Mouse (Mus musculus) urinary bladder, postnatal 4 days (tissue): ENCODE data around the gene Mdfic.
"Not testable (repeated sequence)": the region's sequence is repeated elsewhere in the genome, so short reads cannot be mapped to it uniquely, and the experiment has no call there.

ENCODE experiments used
- DNase-seq, 2 experiments: peaks; one replicate each; pipeline ENCODE4 v3.0.0; 2021 to 2022; ENCODE audit warnings: low spot score in 2 of 2

Mdfic gene

GRCm38 (mm10) chr6:15720461-15720817 is at the start of gene Mdfic:
Gene Mdfic, plus strand, starts transcription at chr6:15720661.
- DNase-seq = peak; percentile 67 to 71

DNA sequence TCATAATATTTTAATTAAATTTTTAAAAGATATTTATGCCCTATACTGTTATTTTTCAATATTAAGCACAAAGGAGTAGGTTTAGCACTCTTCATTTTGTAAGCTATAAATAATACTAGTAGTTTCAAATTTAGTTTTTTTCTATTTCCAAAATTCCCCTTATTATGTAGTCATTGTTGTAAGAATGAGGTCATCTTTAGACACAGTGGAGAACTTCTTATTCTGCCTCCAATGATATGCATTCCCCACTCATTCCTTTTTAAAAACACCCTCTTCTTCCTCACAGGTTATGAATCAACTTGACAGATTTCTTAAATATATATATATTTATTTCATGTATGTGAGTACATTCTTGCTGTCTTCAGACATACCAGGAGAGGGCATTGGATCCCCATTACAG is 49.1 kb upstream of the Mdfic start:
- DNase-seq = no peak

DNA sequence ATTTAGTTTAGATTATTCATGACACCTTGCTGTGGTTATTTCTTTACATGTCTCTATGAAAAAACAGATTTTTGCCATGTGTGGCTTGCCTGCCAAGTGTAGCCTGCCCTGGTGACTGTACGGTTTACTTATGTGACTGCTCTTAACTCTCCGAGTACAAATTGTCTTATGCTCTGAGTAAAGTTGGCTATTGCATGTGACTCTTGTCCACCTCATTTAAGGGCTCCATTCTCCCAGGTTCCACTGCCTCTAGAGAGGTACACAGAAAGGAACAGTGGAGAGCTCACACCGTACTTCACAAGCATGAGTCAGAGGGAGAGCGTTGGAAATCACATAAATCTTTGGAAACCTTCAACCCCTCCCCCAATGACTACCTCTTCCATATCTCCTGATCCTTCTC is 10.4 kb upstream of the Mdfic start:
- no peak for DNase-seq

GRCm38 (mm10) chr6:15710706-15711105 is 9.8 kb upstream of the Mdfic start:
- DNase-seq = no peak

DNA sequence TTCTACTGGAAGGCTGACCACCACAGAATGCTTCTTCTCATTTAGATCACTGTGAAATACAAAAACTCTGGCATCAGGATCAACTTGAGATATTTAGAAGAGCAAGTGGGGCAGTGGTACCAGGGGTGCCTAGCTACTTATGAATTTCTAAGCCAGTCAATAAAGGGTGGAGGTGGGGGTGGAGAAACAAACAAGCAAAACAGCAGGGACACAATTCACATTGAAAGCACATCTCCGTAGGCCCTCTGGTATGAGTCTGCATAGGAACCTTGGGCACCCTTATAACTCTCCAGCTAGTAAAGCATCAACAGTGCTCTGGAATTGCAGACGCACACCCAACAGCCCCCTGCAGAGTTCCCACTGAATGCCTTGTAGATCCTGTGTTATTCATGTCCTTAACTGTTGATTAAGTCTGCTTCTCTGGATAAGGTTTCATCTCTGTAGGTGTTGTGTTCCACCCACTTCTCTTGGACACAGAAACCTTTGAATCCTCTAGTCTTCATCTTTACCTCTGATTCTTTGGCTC is 7.5 kb upstream of the Mdfic start:
- no peak for DNase-seq

DNA sequence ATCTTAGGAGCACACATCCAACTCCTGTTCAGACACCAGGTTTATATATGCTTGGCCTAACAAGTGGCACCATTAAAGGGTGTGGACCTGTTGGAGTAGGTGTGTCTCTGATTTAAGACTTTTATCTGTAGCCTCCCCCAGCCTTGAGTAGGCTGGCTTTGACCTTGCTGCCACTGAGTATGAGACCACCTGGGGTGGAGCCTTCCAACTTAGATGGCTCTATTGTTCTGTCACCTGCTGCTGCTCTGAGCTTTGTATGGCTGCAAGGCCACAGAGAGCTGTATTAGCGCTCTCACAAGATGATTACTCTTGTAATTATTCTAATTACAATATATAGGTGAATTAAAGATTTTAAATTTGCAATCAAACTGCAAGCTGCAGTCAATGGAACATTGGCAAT is 6.4 kb upstream of the Mdfic start:
- DNase-seq = not testable (repeated sequence)

GRCm38 (mm10) chr6:15714996-15715844 is 5.2 kb upstream of the Mdfic start:
- DNase-seq = no peak

DNA sequence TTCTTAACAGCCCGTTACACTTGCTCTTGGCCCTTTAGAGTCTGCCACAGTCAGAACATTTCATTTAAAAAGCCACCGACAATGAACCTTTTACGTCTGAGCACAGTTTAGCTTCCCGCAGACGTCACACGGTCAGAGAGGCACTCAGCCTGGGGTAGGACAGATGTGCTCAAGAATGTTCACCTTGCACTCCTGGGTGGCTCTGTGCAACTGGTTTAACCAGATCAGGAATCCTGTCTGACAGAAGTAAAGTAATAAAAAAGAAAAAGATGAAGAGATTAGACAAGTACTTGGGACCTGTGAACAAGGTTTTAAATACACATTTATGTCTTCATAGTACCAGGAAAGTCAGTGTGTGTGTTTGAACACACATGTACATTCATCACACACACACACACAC is 542 bp upstream of the Mdfic start:
- DNase-seq = no peak

- DNase-seq = peak; percentile 64 to 65
These were observed 606 bp downstream of the Mdfic start for GRCm38 (mm10) chr6:15720818-15721715.

- no peak for DNase-seq
These were observed 1.2 kb downstream of the Mdfic start for GRCm38 (mm10) chr6:15721716-15722031.

- DNase-seq = not testable (repeated sequence)
These were observed 2.2 kb downstream of the Mdfic start for GRCm38 (mm10) chr6:15722631-15723030.

DNA sequence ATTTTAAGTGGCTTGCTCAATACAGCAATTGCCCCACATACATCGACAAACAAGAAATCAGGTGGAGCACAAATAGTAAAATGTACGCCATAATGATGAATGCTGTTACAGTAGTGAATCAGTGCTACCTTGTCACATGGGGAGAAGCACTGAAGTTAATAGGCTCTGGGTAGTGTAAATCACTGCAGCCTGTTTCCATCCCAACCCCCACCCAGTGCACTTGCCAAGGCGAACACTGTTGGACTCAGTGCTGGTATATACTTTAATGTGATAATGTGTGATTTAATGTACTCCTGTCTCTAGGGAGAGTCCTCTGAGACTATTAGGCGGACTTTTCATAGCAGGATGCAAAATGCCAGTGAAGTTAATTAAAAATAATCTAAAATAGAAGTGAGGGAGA is 3.8 kb downstream of the Mdfic start:
- no peak for DNase-seq

- DNase-seq = no peak
These were observed 6.0 kb downstream of the Mdfic start for GRCm38 (mm10) chr6:15726422-15726821.

DNA sequence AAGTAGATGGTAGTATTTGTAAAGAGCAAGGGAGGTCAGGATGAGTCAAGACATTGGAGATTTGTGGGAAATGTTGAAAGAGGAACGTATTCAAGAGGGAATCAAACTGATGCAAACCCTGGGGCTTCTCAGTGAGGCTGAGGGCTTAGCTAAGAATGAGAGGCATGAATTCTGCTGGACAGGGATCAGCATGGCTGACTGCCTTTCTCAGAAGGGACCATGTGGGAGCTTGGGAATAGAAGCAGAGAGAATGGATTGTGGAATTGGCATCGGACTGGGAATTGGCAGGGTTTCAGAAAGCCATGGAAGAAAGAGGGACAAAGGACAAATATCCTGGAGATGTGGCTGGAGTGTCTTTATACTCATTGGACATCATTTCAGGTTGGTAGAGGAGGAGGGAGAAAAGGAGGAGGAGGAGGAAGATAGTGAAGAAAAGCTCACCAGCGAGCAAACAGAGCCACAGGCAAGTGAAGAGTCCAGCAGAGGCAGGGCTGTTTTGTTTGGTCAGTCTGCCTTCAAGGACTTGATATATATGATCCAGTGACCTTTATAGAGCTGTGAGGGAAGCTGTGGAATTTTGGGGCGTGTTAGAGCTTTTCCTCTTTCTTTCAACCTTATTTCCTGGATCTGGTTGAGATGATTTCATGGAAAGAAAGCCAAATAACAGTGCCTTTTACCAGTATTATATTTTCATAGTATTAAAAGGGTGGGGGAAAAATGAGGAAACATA is 7.4 kb downstream of the Mdfic start:
- no peak for DNase-seq

- no peak for DNase-seq
These were observed 8.6 kb downstream of the Mdfic start for GRCm38 (mm10) chr6:15728844-15729577.

- no peak for DNase-seq
These were observed 9.8 kb downstream of the Mdfic start for GRCm38 (mm10) chr6:15730258-15730657.

DNA sequence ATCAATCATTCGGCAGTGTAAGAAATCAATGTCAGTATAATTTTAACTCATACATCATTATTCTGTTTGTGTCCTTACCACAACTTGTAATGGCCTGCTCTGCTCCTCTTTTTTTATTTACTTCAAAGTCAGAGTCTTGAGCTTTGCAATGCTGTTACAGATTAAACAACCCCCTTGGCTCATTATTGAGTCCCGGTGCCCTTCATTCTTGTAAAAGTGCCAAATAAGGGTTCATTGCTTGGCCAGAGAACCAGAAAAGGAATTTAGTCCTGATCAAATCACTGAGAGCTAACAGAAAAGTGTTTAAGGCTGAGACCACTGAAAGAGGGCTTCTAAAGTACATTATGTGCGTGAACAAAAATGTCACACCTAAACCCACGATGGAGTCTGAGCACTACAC is 10.2 kb downstream of the Mdfic start:
- DNase-seq = no peak

- no peak for DNase-seq
These were observed 11.0 kb downstream of the Mdfic start for GRCm38 (mm10) chr6:15731452-15731851.

DNA sequence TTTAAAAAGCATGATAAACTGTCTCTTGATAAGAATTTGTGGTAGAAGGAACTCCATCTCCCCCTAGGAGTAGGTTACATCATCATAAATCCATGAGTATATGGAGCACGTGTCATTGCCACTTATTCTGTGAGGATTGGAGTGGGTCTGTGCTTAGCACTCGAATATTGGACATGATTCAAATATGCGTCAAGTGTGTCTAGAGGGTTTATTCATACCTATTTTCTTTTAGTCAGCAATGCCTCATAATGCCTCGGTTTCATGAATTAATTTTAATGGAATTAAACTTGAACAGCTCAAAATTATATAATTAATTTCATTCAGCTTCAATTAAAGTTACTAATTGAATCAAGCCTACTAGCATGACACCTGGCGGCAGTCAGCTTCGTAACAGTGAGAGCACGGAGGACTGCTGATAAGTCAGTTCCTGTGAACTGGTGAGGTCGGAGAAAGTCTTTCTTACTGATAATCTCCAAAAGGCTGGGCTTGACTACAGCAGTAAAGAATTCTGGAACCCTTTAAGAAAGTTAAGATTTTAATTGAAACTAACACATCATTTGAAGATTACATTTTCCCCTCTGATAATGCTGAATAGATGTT is 17.0 kb downstream of the Mdfic start:
- no peak for DNase-seq

- DNase-seq = no peak
These were observed 18.0 kb downstream of the Mdfic start for GRCm38 (mm10) chr6:15738331-15738943.

DNA sequence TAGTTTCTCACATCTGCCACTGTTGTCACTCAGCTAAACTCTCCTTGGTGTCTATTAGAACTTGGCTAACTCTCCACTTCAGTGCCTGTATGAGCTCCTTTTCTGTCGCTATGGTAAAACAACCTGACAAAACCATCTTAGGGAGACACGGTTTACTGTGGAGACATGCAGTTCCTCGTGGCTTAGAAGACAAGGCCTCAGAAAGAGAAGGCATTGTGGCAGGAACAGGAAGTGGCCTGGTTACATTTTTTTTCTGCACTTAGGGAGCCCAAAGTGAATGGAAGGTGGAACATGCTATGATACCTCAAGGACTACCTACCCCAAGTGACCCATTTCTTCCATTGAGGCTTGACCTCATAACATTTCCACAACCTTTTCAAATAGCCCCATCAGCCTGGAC is 18.7 kb downstream of the Mdfic start:
- no peak for DNase-seq
